Mouse (Mus musculus): ENCODE data around the gene Hils1. TPM values are rescaled to one million over a fixed set of nuclear protein-coding genes. Genes with fewer than 3 reads are reported as not detected.

The Hils1 gene
- total and polyA plus RNA-seq, 3 experiments, result not detected

DNA sequence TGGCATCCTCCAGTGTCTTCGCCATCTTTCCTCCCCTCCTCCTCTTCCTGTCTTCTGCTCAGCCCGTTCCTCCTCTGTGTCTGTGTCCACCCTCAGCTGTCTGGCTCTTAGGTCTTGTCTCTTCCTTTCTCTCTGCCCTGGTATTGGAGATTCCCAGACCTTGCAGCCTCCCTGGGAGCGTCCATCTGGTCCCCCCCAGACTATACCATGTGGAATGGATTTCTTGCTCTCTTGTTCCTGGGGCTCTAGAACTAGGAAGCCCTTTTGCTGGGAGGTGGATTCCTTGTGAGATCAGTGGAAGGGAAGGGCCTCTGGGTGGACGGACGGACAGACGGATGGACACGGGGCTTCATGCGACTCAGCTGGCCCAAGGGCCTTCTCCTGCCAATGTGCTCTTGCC is 28.7 kb downstream of the Hils1 start:
- no peak for TF ChIP-seq GATA1 (IDR thresholded peaks at IDR 0.05; ENCODE audit: borderline replicate concordance, low read length)
- no peak for TF ChIP-seq TAL1 (conservative IDR thresholded peaks at IDR 0.05; ENCODE audit: low read depth, low read length)
- TF ChIP-seq CTCF (IDR thresholded peaks at IDR 0.05; ENCODE audit: low read depth, low read length), result no peak
- no peak for TF ChIP-seq GATA2 (IDR thresholded peaks at IDR 0.05; ENCODE audit: borderline replicate concordance, low read depth, low read length)
- TF ChIP-seq POLR2AphosphoS5 (IDR thresholded peaks at IDR 0.05; ENCODE audit: insufficient replicate concordance, low read depth, low read length), result no peak
- ATAC-seq (ENCODE audit: extremely low read depth, insufficient number of reproducible peaks, low FRiP score, poor library complexity, severe bottlenecking) (no peak), DNase-seq (ENCODE audit: low spot score) (no peak)
- H3K27me3 ChIP-seq (ENCODE audit: insufficient read depth, low read length), result no peaks in the 10 kb centered on the region
- peaks cover 93% of the 10 kb centered on the region for H3K36me3 ChIP-seq (replicated peaks)
- no peaks in the 10 kb centered on the region for H3K9me3 ChIP-seq (replicated peaks)
- peak overlapping the region; percentile 61; the same call in 1 of the 2 replicates for H3K4me3 ChIP-seq (ENCODE audit: low read depth, low read length)
- peaks cover 96% of the 10 kb centered on the region for H3K4me1 ChIP-seq (ENCODE audit: insufficient read depth, low read depth, low read length)

DNA sequence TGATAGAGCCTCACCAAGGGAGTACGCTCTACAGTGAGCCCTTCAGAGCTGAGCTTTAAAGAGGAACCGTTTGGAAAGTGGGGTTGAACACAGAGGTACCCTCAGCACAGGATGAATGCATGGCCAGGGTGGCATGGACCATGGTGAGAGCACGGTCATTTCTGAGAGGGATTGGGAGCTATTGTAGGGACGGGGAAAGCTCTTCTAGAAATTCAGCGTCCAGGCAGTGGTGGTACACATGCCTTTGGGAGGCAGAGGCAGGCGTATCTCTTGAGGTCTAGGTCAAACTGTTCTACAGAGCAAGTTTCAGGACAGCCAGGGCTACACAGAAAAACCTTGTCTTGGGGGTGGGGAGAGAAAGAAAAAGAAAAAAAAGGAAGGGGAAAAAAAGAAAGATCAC is 29.6 kb downstream of the Hils1 start:
- ATAC-seq (ENCODE audit: extremely low read depth, insufficient number of reproducible peaks, low FRiP score, poor library complexity, severe bottlenecking) (no peak), DNase-seq (ENCODE audit: low spot score) (no peak)
- peak overlapping the region; percentile 70; the same call in 1 of the 2 replicates for H3K4me3 ChIP-seq (ENCODE audit: low read depth, low read length)
- TF ChIP-seq POLR2AphosphoS5 (IDR thresholded peaks at IDR 0.05; ENCODE audit: insufficient replicate concordance, low read depth, low read length) (no peak), TAL1 (conservative IDR thresholded peaks at IDR 0.05; ENCODE audit: low read depth, low read length) (no peak), CTCF (IDR thresholded peaks at IDR 0.05; ENCODE audit: low read depth, low read length) (no peak), GATA2 (IDR thresholded peaks at IDR 0.05; ENCODE audit: borderline replicate concordance, low read depth, low read length) (no peak), GATA1 (IDR thresholded peaks at IDR 0.05; ENCODE audit: borderline replicate concordance, low read length) (no peak)
- no peaks in the 10 kb centered on the region for H3K9me3 ChIP-seq (replicated peaks)
- H3K27me3 ChIP-seq (ENCODE audit: insufficient read depth, low read length), result no peaks in the 10 kb centered on the region
- H3K36me3 ChIP-seq (replicated peaks), result peaks cover 100% of the 10 kb centered on the region
- peaks cover 99% of the 10 kb centered on the region for H3K4me1 ChIP-seq (ENCODE audit: insufficient read depth, low read depth, low read length)

DNA sequence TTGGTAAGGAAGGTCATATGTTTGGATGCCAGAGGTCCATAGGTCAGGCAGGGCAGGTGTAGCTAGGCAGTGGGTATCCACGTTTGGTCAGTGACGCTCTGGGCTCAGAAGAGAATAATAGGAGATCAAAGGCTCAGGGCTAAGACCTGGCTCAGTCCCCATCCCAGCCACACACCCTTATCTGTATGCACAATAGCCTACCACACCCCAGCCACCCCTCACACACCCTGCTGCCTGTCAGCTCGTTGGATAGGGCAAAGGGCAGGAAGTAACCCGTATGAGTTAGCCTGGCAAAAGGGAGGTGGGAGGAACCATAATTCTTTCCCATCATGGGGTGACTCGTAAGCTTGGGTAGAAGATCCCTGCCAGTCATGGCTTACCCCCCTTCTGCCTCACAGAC is 30.2 kb downstream of the Hils1 start:
- Histone ChIP-seq H3K4me3 (ENCODE audit: low read depth, low read length) (peak overlapping the region; percentile 70), H3K4me1 (ENCODE audit: insufficient read depth, low read depth, low read length) (peaks cover 99% of the 10 kb centered on the region), H3K27me3 (ENCODE audit: insufficient read depth, low read length) (no peaks in the 10 kb centered on the region), H3K36me3 (replicated peaks) (peaks cover 100% of the 10 kb centered on the region), H3K9me3 (replicated peaks) (no peaks in the 10 kb centered on the region)
- DNase-seq (ENCODE audit: low spot score), result peak; percentile 87
- ATAC-seq (ENCODE audit: extremely low read depth, insufficient number of reproducible peaks, low FRiP score, poor library complexity, severe bottlenecking), result peak; percentile 82
- TF ChIP-seq CTCF (IDR thresholded peaks at IDR 0.05; ENCODE audit: low read depth, low read length), result no peak
- peak; percentile 58 for TF ChIP-seq TAL1 (conservative IDR thresholded peaks at IDR 0.05; ENCODE audit: low read depth, low read length)

- TF ChIP-seq GATA2 (IDR thresholded peaks at IDR 0.05; ENCODE audit: borderline replicate concordance, low read depth, low read length), result no peak
- no peak for TF ChIP-seq CTCF (IDR thresholded peaks at IDR 0.05; ENCODE audit: low read depth, low read length)
- no peak for TF ChIP-seq POLR2AphosphoS5 (IDR thresholded peaks at IDR 0.05; ENCODE audit: insufficient replicate concordance, low read depth, low read length)
- TF ChIP-seq GATA1 (IDR thresholded peaks at IDR 0.05; ENCODE audit: borderline replicate concordance, low read length), result no peak
- no peak for TF ChIP-seq TAL1 (conservative IDR thresholded peaks at IDR 0.05; ENCODE audit: low read depth, low read length)
- ATAC-seq (ENCODE audit: extremely low read depth, insufficient number of reproducible peaks, low FRiP score, poor library complexity, severe bottlenecking) (no peak), DNase-seq (ENCODE audit: low spot score) (peak; percentile 66)
- Histone ChIP-seq H3K9me3 (replicated peaks) (no peaks in the 10 kb centered on the region), H3K4me3 (ENCODE audit: low read depth, low read length) (peak overlapping the region; percentile 70), H3K36me3 (replicated peaks) (peaks cover 100% of the 10 kb centered on the region), H3K4me1 (ENCODE audit: insufficient read depth, low read depth, low read length) (peaks cover 99% of the 10 kb centered on the region), H3K27me3 (ENCODE audit: insufficient read depth, low read length) (no peaks in the 10 kb centered on the region)
Measured at GRCm38 (mm10) chr11:94998041-94998531, 30.7 kb downstream of the Hils1 start.

- TF ChIP-seq GATA1 (IDR thresholded peaks at IDR 0.05; ENCODE audit: borderline replicate concordance, low read length) (no peak), CTCF (IDR thresholded peaks at IDR 0.05; ENCODE audit: low read depth, low read length) (no peak), TAL1 (conservative IDR thresholded peaks at IDR 0.05; ENCODE audit: low read depth, low read length) (no peak), GATA2 (IDR thresholded peaks at IDR 0.05; ENCODE audit: borderline replicate concordance, low read depth, low read length) (no peak), POLR2AphosphoS5 (IDR thresholded peaks at IDR 0.05; ENCODE audit: insufficient replicate concordance, low read depth, low read length) (no peak)
- Histone ChIP-seq H3K4me3 (ENCODE audit: low read depth, low read length) (peak overlapping the region; percentile 60; the same call in 1 of the 2 replicates), H3K27me3 (ENCODE audit: insufficient read depth, low read length) (no peaks in the 10 kb centered on the region), H3K4me1 (ENCODE audit: insufficient read depth, low read depth, low read length) (peaks cover 99% of the 10 kb centered on the region), H3K36me3 (replicated peaks) (peaks cover 100% of the 10 kb centered on the region), H3K9me3 (replicated peaks) (no peaks in the 10 kb centered on the region)
- ATAC-seq (ENCODE audit: extremely low read depth, insufficient number of reproducible peaks, low FRiP score, poor library complexity, severe bottlenecking) (no peak), DNase-seq (ENCODE audit: low spot score) (no peak)
Measured at GRCm38 (mm10) chr11:95000128-95000527, 32.7 kb downstream of the Hils1 start.

- DNase-seq (ENCODE audit: low spot score) (peak; percentile 50), ATAC-seq (ENCODE audit: extremely low read depth, insufficient number of reproducible peaks, low FRiP score, poor library complexity, severe bottlenecking) (peak; percentile 11; the same call in 1 of the 2 replicates)
- Histone ChIP-seq H3K4me3 (ENCODE audit: low read depth, low read length) (peak overlapping the region; percentile 60; the same call in 1 of the 2 replicates), H3K36me3 (replicated peaks) (peaks cover 100% of the 10 kb centered on the region), H3K27me3 (ENCODE audit: insufficient read depth, low read length) (no peaks in the 10 kb centered on the region), H3K4me1 (ENCODE audit: insufficient read depth, low read depth, low read length) (peaks cover 99% of the 10 kb centered on the region), H3K9me3 (replicated peaks) (no peaks in the 10 kb centered on the region)
- TF ChIP-seq GATA1 (IDR thresholded peaks at IDR 0.05; ENCODE audit: borderline replicate concordance, low read length) (no peak), GATA2 (IDR thresholded peaks at IDR 0.05; ENCODE audit: borderline replicate concordance, low read depth, low read length) (no peak), TAL1 (conservative IDR thresholded peaks at IDR 0.05; ENCODE audit: low read depth, low read length) (no peak)
Measured at GRCm38 (mm10) chr11:95000548-95000947, 33.2 kb downstream of the Hils1 start.
